Mouse (Mus musculus): ENCODE measurements around the gene Rad50.
A peak's percentile ranks its signal among the peaks of the same experiment; 100 is the strongest.

The Rad50 gene

GRCm38 (mm10) chr11:53706934-53707717, at the start of gene Rad50:
Gene Rad50, minus strand, starts transcription at chr11:53707319.
- peak; percentile 94 for DNase-seq

DNA sequence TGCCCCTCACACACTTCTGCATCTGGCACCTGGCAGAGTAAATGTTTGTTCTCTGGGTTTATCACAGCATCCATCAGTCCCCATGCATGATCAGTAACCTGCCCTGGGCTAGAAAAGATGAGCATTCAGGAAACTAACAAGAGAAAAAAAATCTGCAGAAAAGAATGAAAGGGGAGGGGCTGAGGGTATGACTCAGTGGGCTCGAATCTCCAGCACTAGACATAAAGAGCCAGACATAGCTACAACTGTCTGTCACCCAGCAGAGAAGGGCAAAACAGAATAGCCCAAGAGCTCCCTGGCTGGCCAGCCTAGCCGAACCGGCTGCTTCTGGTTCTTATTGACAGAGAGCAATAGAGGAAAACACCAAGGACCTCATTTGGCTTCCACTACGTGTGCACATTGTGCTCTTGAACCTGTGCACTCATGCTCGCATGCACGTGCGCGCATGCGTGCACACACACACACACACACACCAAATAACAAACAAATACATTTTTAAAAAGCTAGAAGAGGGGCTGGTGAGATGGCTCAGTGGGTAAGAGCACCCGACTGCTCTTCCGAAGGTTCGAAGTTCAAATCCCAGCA, 48.0 kb upstream of the Rad50 start:
- no peak for DNase-seq

- no peak for DNase-seq
Observed at GRCm38 (mm10) chr11:53749716-53750352, 42.7 kb upstream of the Rad50 start.

DNA sequence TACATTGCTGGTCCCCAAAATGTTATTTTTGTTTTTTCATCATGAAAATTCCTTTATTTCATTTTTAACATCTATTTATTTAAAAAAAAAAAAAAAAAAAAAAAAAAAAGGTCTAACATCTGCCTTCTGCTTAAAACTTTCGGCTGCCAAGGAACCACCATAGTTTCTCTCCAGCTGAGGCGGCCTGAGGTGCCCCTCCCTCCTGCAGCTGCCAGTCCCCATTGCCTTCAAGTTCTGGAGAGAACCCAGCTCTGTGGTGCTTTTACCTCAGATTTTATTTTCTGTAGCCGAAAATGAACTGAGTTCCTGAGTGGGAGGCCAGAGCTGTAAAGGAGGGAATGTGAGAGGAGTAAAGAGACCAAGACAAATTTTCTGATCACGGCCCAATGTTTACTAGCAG, 42.2 kb upstream of the Rad50 start:
- DNase-seq: no peak

- DNase-seq: no peak
Observed at GRCm38 (mm10) chr11:53748614-53749013, 41.5 kb upstream of the Rad50 start.

GRCm38 (mm10) chr11:53747985-53748384, 40.9 kb upstream of the Rad50 start:
- no peak for DNase-seq

GRCm38 (mm10) chr11:53745260-53745659, 38.1 kb upstream of the Rad50 start:
- DNase-seq: no peak

DNA sequence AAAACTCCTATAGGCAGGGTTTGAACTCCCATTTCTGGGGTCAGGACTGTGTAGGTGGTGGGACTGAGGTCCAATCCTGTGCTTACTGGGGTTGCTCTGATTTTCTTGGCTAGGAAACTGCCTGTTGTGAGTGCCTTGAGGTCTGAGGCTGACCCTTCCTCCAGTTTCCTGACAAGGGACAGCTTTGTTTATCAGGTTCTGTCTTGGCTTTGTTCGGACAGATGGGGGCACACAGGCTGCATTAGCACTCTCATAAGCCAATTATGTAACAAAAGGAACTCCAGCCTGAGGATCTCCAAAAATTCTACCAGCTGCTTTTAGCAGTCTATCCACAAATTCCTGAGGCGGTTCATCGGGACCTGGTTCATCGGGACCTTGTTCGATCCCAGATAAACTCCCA, 35.2 kb upstream of the Rad50 start:
- DNase-seq: peak; percentile 38

DNA sequence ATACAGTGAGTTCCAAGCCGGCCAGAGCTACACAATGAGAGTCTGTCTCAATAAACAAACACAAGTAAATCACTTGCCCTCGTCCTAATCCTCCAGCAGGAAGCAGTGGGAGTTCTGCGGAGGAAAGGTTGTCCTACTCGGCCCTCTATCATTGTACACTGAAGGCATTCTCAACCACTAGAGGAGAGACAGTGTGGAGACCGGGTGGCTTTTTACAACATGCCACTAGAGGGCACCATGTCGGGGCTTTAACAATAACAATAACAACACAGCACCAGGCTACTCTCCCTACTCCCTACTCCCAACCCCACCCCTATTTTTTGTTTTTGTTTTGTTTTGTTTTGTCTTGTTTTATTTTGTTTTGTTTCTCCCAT, 30.4 kb upstream of the Rad50 start:
- peak; percentile 72 for DNase-seq

DNA sequence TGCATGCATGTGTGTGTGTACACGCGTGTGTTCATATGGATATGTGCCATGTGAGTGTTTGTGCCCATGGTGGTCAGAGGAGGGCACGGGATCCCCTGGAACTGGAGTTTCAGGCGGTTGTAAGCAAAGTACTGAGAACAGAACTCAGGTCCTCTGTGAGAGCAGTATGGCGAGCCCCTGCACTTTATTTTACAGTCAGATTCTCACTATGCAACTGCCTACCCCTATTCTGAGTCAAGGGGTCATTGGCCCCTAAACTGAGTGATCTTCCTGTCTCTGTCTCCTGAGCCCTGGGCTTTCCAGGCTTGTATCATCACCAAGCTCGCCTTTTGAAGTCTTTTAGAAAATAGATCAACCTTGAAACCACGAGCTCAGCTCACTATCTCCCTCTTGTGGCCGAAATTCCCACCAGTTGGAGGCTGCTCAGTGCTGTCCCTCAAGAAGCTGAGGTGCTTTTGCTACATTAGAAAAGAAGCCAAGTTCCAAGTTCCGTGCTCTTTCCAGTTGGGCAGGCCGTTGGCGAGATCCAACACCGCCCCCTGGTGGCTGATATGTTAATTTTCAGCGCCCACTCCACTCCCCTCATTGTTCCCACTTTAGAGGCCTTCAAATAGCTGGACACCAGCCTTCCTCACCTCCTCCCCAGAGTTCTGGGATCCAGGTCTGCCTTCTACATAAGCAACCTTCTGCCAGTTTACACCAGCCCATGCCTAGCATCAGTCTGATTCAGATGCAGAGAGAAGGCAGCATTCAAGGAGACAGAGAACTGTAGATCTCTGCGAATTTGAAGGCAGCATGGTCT, 29.9 kb upstream of the Rad50 start:
- DNase-seq: peak; percentile 80

- DNase-seq: peak; percentile 69
Observed at GRCm38 (mm10) chr11:53735682-53736245, 28.6 kb upstream of the Rad50 start.

DNA sequence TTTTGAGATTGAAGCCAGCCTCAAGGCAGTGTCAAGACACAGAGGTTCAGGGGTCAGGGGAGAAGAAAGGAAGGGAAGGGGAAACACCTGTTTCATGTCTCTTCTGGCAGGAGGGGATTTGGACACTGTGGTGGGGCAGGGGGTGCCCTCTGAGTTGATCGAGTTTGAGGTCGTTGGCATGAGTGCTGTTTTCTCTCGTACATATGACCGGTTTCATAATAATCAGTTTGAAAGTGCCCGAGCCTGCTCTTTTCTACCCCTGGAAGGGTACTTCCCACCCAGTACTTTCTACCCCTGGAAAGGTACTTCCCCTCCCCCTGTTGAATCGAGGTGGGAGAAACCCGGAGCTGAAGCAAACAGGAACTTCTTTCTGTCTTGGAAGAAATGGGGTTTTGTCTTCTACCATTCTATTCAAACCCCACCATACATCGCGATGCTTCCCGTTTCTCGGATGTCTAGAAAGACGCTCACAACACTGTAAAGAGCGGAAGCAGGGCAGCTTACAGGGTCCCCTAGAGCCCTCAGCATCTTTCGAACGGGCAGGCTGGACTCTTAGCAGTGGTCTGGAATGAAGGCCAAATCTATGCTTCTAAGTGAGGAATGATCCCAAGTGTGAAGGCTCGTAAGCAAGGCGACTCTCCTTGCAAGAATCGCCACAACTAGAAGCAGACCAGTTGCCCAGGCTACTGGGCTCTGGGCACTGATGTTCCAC, 28.0 kb upstream of the Rad50 start:
- no peak for DNase-seq

DNA sequence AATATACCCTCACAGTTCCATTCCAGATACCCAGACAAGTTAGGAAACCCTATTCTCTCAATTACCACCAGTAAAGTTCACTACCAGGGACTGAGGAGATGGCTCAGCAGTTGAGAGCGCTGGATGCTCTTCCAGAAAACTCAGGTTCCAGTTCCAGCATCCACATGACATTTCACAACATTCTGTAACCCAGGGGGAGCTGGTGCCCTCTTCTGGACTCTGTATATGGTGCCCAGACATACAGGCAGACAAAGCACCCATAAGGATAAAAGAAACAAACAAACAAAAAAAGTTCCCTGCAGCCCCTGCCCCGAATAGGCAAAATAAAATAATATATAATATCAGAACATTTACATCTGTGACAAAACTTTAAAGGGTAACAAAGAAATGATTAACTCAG, 27.3 kb upstream of the Rad50 start:
- no peak for DNase-seq

GRCm38 (mm10) chr11:53733824-53734223, 26.7 kb upstream of the Rad50 start:
- DNase-seq: no peak

- no peak for DNase-seq
Observed at GRCm38 (mm10) chr11:53732244-53732643, 25.1 kb upstream of the Rad50 start.

- no peak for DNase-seq
Observed at GRCm38 (mm10) chr11:53731457-53731856, 24.3 kb upstream of the Rad50 start.

DNA sequence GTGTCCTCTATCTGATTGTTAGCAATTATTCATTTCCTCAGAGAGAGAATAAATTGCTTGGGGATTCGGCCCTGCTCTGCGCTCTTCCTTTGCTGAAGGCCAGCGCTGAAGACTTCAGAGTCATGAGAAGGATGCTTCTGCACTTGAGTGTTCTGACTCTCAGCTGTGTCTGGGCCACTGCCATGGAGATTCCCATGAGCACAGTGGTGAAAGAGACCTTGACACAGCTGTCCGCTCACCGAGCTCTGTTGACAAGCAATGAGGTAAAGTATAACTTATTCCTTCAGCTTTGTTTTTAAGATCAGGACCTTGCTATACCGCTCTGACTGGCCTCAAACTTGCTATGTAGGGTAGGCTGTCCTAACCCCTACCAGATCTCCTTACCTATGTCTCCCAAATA, 13.6 kb upstream of the Rad50 start, which contains the start of gene Il5:
Il5 (plus strand) TSS at position 80 of the 400 bp plus-strand sequence.
- DNase-seq: no peak

DNA sequence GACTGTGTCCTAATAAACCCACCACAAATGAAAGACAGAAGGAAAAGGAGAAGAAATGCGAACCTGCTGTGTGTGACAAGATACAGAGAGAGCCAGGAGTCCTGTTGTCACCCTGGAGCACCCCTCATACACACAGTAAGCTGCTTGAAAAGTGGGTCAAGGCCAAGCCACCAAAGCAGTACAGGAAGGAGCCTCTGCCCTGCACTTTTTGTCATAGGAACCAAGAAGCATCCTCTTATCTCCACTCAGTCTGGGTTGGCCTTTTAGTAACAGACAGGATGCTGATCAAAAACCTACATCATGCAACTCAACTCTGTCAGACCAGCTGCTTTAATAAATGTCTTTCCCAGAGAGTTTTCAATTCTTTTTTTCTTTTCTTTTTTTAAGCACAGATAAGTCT, 12.6 kb upstream of the Rad50 start:
- no peak for DNase-seq

DNA sequence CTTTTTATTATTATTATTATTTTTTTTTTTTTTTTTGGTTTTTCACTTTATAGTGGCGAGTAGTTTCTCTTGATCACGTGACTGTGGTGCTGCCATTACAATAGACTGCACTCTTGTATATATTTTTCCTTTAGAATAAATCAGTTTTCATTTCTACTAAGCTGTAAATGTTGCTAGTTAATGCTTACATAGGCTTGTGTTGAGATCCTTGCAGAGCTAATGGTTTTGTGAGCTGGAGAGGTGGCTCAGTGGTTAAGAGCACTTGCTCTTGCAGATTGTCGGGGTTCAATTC, 545 bp upstream of the Rad50 start:
- DNase-seq: no peak

- peak; percentile 57 for DNase-seq
Observed at GRCm38 (mm10) chr11:53706236-53706933, 734 bp downstream of the Rad50 start.

DNA sequence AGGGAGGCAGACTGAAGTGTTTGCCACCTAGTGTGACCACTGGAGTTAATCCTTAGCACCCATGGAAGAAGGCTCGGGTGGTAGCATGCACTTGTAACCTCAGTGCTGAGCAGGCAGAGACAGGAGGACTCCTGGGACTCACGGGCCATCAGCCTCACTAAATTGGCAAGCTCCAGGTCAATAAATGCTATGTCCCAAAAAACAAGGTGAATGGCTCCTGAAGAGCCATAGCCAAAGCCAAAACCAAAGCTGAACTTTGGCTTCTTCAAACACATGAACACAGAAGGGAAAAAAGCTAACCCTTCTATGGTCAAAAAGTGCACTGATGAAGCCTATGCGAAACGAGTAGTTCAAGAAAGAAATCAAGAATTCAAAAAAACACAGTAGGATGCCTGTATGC, 7.8 kb downstream of the Rad50 start:
- DNase-seq: no peak

DNA sequence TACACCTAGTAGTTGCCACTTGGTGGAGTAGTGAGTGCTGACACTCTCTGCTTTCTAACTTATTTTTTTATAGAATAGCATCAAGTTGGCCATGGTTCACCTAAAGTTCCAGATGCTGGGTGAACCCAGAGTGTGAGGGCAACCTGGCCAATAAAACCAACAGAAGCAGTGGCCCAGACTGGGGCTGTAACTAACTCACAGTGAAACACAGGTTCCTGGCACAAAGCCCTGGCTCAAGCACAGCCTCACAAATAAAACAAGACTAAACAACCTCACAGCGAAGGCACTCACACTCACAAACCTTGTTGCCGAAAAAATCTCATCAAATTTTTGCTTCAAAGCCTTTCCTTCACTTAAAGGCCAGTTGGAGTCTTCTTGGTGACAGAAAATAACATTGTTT, 8.6 kb downstream of the Rad50 start:
- no peak for DNase-seq
